Mouse (Mus musculus): ENCODE measurements around the gene Ncoa1. TPM values are rescaled to one million over a fixed set of nuclear protein-coding genes. Genes with fewer than 3 reads are reported as not detected.

The Ncoa1 gene
- 50.5 and 54.7 TPM in 2 replicates for polyA plus RNA-seq (2012; rRNA removed)

DNA sequence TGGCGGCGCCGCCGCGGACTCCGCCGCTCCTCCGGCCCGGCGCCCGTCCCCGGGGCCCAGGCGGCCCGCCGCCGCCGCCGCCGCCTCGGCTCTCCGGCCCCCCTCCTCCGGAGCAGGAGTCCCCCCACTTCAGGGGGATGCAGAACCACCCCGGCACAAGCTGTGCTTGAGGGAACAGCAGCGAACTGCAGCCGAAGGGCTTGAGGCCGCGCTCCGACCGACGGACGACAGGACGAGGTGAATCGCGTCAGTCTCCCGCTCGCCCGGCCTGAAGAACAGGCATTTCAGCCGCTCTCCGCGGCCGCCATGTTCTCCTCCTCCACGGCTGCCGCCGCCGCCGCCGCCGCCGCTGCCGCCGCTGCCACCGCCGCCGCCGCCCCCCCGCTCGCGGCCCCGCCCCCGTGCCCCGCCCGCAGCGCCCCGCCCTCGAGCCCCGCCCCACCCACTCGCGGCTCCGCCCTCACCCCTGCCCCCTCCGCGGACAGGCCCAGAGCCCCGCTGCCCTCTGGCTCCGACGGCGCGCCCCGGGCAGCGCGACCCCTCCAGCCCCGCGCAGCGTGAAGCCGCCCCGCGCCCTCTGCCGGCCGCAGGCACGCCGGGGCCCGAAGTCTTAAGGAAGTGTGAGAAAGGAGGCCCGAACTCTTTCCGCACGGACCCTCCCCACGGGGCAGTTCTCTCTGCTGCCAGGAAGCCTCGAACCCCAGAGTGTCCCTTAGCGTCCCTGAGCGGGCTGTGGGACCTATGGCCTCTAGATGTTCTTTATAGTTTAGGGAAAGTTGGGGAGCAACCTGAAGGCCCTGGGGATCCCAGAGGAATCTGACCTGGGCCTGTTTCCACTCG is at the start of gene Ncoa1:
Ncoa1 (minus strand) TSS at position 351 of the 840 bp plus-strand sequence.

DNA sequence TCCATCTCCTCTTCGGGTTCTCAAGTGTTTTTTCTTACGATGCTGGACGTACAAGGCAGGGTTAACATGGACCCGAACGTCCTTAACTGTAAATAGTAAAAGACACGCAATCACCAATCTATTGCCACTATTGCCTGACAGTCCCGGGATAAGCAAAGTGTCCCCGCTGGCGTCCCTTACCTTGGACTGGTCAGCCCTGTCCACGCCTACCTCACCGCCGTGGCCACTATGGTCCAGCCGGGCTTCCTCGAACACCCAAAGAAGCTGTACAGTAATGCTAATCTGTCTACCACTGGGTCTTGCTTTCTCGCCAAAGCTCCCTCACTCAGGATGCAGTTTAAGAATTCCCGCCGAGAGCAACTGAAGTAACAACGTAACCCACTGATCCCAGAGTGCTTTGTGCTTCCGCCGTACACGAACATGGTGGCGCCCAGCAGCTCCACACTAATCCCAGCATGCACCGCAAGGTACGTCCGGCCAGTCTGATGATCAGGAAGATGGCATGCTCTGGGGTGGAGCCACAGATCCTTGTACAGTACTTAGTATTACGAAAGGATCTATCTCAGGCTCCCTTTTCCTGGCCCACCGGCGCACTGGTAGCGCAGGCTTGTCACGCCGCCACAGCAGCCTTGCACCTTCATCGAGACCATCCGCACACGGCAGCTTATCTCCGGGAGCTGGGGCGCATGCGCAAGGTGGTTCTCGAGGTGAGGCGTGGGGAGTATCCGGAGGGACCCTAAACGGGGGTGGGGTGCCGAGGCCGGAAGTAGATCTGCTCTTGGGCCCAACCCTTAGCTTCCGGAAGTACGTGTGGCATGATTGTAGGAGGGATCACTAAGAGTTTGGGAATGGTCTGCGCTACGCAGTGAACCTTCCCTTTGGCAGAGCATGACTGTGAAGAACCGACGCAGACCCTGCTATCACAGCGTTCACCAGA is 243.1 kb downstream of the Ncoa1 start, which contains the start of the genes Ptrhd1 and Cenpo:
Ptrhd1 (plus strand) TSS at position 456 of the 937 bp plus-strand sequence.
Cenpo (minus strand) TSS at position 723 of the 937 bp plus-strand sequence.

Other genes starting within 250 kb of the Ncoa1 start
- 5.2 and 5.8 TPM in 2 replicates for gene Ptrhd1, start 243.2 kb downstream of the Ncoa1 start, polyA plus RNA-seq (2012; rRNA removed)
- 8.4 and 9.1 TPM in 2 replicates for gene Cenpo, start 242.9 kb downstream of the Ncoa1 start, polyA plus RNA-seq (2012; rRNA removed)
- 31.8 and 32.2 TPM in 2 replicates for gene Itsn2, start 115.5 kb upstream of the Ncoa1 start, polyA plus RNA-seq (2012; rRNA removed)
- not detected in 2 replicates for gene Gm3625, start 115.7 kb upstream of the Ncoa1 start, polyA plus RNA-seq (2012; rRNA removed)

All from central nervous system, embryonic 18 days (tissue).